Mouse (Mus musculus) gastrocnemius, postnatal 25 days (tissue): ENCODE measurements at regions not wholly inside any gene's neighbourhood (a gene's known extent, or its start where the extent isn't known, plus 50 kb on each side); places are given as distances from the start of the nearest gene placed in this dataset.
A peak's percentile ranks its signal among the peaks of the same experiment; 100 is the strongest.

Experiments
- DNase-seq: peaks from one replicate; pipeline ENCODE4 v3.0.0; 2022

GRCm38 (mm10) chr1:35839446-35839845, 228.8 kb upstream of the Hs6st1 start:
- no peak for DNase-seq

- no peak for DNase-seq
Measured at GRCm38 (mm10) chr1:35841626-35842025, 226.6 kb upstream of the Hs6st1 start.

DNA sequence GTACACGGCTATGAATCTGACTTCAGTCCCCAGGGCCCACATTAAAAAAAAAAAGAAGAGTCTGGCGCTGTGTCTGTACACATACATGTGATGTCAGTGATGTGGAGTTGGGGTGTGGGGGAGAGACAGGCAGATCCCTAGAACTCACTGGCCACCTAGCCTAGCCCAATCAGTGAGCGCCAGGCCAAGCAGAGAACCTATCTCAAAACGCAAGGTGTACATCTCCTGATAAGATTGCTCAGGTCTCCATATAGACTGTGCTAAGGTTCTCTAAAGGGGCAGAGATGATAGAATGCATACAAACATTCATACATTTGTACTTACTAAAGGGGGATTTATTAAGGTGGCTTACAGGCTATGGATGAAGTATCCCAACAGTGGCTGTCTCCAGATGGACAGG, 225.5 kb upstream of the Hs6st1 start:
- no peak for DNase-seq

- DNase-seq = no peak
Measured at GRCm38 (mm10) chr1:35843566-35843965, 224.6 kb upstream of the Hs6st1 start.

DNA sequence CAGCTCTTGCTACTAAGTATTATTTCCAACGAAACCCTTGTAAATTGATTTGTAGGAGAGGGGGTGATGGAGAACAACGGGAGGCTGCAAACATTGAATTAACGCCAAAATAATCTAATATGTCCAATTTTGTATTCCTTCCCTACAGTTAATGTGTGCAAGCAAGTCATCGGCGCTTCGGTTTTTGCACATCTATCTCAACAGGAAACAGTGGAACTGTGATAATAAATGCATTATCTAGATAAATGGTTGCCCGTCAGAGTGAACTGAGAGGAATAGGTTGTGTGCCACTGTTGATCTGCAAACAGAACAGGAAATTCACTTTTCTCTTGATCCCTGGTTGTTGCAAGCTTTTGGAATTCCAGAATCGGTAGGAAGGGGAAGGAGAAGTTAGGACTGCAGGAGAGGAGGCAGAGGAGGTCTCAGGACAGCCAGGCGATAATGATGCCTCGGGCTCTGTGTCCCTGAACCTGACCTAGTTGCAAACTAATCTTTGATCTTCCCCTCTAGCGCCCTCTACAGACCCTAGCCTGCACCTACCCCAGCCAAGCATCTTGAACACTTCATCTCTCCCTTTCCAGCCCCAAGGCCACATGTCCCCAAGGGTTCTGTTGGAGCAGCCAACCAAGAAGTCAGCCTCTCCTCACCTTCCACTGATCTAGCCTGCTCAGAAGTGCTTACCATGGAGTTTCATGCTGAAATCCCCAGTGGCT, 221.8 kb upstream of the Hs6st1 start:
- DNase-seq = no peak

GRCm38 (mm10) chr1:35848160-35848954, 219.8 kb upstream of the Hs6st1 start:
- DNase-seq = no peak

DNA sequence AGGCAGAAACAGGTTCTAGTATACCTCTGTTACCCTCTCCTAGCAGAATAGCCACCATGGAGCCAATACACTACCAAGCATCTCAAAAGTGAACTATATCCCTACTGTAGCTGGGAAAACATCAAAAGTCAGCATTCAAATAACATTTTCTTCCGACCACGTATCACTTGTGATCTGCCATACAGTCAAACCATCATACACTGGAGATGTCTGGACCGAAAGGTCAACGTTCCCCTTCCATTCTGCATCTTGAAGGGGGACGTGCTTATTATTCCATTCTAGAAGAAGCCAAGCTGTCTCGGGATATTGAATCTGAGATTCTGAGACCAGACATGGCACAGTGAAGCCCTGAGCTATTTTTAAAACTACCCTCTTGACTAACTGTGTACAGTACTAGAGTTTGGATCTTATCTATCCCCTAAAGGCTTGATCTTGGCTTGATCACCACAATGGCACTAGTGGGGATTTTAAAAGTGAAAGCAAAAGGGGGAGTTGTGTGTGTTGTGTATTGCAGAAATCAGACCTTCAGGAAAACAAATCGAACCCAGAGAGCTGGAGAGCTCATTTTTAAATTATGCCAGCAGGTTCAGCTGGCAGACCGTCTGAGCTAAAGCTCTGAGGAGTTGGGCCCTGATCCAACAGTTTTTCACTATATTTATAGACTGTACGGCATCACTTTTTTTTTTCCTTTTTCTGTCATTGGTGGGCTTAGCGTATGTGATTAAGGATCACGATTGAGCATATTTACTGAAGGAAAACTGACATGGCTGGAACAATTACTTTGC, 218.6 kb upstream of the Hs6st1 start:
- DNase-seq = no peak

GRCm38 (mm10) chr1:35850191-35850545, 218.0 kb upstream of the Hs6st1 start:
- no peak for DNase-seq

- DNase-seq = no peak
Measured at GRCm38 (mm10) chr1:35850566-35851085, 217.6 kb upstream of the Hs6st1 start.

GRCm38 (mm10) chr1:35851681-35852409, 216.4 kb upstream of the Hs6st1 start:
- no peak for DNase-seq

DNA sequence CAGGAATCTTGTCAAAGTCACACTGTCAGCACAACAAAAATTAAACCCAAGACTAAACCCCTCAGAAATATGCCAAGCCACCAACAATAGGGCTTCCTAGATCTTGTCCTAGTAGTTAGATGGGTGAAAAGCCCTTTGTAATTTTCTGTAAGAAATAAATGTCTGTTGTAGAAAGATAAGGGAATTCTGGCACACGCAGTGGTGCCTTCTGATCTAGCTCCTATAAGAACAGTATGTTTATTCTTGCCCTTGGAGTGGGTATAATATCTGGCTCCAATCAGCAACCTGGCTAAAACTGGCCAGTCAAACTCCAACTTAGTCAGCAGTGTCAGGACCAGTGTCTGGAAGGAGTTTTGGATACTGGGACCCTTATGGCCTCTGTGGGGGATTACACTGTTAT, 215.2 kb upstream of the Hs6st1 start:
- DNase-seq = no peak

- no peak for DNase-seq
Measured at GRCm38 (mm10) chr1:35855650-35856049, 212.6 kb upstream of the Hs6st1 start.

DNA sequence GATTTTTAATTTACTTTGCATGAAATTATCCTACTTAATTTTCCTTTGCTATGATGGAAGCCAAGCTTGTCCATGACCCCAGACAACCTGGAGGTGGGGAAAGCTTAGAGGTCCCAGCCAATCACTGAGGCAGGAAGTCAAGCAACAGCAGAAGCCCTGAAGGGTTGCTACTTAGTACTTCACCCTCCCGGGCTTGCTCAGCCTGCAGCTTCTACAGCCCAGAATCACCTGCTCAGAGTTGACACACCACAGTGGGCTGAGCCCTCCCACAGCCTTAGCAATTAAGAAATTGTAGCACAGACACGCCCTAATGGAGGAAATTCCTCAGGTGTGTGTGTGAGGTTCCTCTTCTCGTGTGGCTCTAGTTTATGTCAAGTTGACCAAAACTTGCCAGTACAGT, 209.9 kb upstream of the Hs6st1 start:
- no peak for DNase-seq

- DNase-seq = no peak
Measured at GRCm38 (mm10) chr1:35860779-35861178, 207.4 kb upstream of the Hs6st1 start.

DNA sequence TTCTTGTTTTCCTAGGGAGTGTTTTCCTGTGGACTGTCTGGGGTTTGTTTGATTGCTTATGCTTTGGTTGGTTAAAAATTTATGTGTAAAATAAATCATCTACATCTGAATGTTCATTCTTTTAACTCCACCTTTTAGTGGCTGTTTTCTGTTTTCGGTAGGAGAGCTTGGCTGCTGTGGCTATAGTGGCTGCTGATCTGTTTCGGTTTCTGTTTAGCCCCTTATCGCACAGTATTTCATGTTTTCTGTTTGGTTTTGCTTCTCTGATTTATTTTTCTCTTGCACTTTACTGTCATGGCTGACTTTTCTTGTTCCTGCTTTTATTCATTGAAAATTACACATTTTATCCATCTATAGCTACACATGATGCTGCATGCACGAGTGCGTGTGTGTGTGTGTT, 206.0 kb upstream of the Hs6st1 start:
- DNase-seq = no peak

- DNase-seq = no peak
Measured at GRCm38 (mm10) chr1:35862661-35863060, 205.5 kb upstream of the Hs6st1 start.

GRCm38 (mm10) chr1:35864246-35864645, 204.0 kb upstream of the Hs6st1 start:
- DNase-seq = no peak

- no peak for DNase-seq
Measured at GRCm38 (mm10) chr1:35865263-35865662, 202.9 kb upstream of the Hs6st1 start.

DNA sequence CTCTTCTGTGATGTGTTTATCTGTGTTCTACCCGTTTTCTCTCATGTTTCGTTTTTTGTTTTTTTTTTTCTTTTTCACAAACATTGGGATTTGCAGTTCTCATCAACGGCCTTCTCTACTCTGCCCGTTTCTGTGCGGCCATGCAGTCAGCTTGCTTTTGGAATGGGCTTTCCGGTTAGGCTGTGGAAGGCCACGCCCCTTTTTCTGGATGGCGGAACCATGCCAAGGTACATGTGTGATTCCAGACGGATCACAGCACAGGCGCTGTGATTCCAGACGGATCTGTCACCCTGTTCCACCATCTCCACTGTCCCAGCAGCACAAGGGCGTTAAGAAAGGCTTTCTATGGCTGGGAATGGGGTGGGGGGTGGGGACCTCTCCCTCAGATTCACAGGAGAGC, 201.6 kb upstream of the Hs6st1 start:
- no peak for DNase-seq

GRCm38 (mm10) chr1:35869381-35870143, 198.6 kb upstream of the Hs6st1 start:
- DNase-seq = peak; percentile 69

DNA sequence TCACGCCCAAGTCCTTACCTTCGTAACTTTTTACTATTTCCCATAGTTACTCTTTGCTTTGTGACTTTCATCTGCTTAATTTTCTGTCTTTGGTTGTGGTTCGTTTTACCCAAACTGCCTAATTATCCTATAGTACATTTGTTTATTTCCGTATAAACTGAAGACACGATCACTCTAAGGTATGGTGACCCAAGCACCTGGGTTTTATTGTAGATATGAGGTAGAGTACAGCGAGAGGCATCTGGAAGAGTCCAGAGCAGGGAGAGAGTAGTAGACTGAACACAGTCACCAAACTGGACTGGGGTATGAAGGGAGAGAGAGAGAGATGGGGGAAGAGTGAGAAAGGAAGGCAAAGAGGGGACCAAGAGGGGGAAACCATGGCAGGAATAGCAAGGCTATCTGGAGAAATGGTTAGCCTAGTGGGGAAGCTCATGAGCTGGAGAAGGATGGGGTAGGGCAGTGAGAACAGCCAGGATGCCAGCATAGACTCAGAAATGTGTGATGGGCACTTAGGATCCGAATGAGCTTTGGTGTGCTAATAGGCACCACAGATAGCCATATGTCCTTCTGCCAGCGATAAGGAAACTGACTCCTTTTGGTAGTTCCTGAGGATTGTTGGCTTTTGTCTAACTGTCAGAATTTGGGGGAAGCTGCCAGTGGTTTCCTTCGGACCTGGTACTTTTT, 197.9 kb upstream of the Hs6st1 start:
- no peak for DNase-seq
